Mouse (Mus musculus) ES-CJ7 (cell line): Measurements from ENCODE around the gene Fam49a.
"Not testable (repeated sequence)": the region's sequence is repeated elsewhere in the genome, so short reads cannot be mapped to it uniquely, and the experiment has no call there.

Source experiments
- DNase-seq: peaks from one replicate; pipeline ENCODE4 v3.0.0; 2011; ENCODE audit warnings: low read depth, low spot score

The Fam49a gene

DNA sequence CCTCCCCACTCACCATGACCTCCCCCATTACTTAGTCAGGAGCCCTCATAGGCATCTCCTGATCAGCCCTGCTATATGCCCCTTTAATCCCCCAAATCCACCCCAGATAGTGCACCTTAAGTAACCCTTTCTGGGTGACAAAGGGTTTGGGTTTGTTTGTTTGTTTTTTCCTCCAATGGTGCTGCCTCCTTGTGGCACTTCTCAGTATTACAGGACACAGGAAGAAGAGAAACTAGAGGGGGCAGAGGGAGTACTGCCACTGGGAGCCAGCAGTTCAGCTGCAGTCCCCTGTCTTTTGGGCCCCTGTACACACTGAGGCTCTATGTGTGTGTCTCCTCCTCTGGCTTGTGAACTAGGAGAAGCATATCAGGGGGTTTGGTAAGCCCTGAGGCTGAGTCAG, 51.5 kb downstream of the Fam49a start:
- peak; percentile 66 for DNase-seq

- no peak for DNase-seq
Measured at GRCm38 (mm10) chr12:12313919-12314318, 52.0 kb downstream of the Fam49a start.

GRCm38 (mm10) chr12:12314326-12314725, 52.4 kb downstream of the Fam49a start:
- peak; percentile 24 for DNase-seq

DNA sequence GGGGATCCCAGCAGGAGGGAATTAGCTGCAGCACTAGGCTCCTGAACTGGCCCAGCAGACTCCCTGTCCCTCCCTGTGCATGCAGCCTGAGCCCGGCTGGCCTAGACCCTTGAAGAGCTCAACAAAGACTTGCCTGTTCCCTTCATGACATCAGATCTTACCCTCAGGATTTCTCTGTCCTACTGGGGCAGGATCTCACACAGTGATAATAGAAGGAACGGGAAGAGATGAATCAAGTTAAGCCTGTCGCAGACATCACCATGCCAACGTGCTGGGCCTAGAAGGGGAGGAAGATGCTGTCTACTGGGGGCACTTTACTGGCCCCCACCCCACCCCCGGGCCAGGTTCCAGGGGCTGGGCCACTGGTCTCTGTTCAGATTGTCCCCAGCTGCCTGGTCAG, 53.1 kb downstream of the Fam49a start:
- no peak for DNase-seq

DNA sequence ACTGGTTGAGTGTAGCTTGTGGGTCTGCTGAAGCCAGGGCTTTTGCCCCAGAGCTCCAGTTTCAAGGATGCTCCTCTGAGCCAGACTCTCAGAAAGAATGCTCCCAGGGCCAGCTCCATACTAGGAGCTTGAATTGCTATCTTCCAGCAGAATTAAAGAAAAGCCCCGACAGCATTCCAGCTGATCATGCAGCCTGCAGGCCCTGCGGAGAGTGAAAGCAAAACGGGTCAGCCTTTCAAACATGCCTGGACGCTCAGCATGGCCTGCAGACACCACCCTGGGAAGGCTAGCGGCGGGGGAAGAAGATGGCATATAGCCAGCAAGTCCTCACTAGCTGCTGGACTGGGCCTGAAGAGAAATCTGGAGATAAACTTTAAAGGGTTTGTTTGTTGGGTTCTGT, 55.0 kb downstream of the Fam49a start:
- no peak for DNase-seq

GRCm38 (mm10) chr12:12317606-12318005, 55.7 kb downstream of the Fam49a start:
- no peak for DNase-seq

DNA sequence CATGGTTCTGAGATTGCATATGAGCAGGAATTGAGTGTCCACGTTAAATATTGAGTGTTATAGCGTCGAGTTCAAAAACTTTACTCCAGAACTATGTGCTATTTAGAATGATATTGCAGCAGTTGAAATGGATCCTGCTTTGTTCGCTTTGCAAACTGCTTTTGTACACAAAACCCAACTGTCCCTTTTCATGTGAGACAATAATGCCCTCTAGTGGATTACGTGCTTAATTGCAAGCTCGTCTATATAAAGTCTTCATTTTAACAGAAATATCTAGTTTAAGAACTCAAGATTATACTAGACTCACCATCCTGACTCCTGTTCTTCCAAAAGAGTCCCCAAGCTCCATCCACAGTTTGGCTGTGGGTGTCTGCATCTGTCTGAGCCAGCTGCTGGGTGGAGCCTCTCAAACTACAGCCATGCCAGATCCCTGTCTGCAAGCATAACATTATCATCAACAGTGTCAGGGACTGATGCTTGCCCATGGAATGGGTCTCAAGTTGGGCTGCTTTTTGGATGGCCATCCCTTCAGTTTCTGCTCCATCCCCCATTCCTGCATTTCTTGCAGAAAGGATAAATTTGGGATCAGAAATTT, 56.3 kb downstream of the Fam49a start:
- peak; percentile 63 for DNase-seq

DNA sequence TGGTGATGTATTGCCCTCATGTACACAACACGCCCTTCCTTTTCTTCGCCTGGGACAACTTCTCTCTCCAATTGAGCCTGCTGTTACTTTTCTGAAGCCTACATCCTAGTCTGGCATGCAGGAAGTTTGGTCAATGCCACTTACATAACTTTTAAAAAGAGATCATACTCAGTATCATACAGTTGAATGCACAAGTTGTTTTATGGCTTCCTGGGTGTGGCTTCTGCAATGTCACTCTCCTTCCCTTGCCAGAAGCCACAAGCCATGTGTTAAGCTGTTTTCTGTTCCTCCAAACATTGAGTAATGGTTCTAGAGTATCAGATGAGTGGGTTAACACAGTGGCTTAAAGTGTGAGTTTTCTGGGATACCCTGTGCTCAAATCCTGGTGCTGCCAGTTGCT, 58.8 kb downstream of the Fam49a start:
- DNase-seq: no peak

DNA sequence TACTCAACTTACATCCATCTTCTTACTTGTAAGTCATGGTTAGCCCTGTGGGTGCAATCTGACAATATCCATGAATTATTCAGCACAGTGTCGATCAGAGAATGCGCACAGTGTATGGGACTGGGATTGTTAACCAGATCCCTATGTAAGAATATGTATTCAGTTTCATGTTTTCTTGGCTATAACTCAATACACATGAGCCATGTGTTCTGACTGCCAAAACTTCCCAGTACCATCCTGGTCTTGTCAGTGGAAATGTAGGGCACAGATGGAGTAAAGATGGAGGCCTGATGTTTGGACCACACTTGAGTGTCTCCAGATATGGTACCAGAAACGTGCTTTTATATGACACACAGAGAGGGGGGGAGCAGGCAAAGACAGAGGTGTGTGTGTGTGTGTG, 59.2 kb downstream of the Fam49a start:
- no peak for DNase-seq

GRCm38 (mm10) chr12:12323084-12323483, 61.1 kb downstream of the Fam49a start:
- DNase-seq: no peak

- peak; percentile 81 for DNase-seq
Measured at GRCm38 (mm10) chr12:12323616-12324223, 61.8 kb downstream of the Fam49a start.

DNA sequence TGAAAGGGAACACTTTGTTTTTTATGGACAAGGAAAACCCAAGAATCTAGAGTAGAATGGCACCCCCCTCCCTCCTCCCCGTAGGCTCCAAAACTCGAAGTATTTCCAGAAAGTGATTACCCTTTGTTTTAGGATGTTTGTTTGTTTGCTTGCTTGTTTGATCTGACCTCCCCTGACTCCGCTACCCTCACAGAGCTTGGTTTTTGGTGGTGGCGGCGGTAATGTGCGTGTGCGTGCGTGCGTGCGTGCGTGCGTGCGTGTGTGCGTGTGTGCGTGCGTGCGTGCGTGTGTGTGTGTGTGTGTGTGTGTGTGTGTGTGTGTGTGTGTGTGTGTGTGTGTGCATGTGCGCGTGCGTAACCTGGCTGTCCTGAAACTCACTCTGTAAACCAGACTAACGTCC, 62.3 kb downstream of the Fam49a start:
- DNase-seq: not testable (repeated sequence)

DNA sequence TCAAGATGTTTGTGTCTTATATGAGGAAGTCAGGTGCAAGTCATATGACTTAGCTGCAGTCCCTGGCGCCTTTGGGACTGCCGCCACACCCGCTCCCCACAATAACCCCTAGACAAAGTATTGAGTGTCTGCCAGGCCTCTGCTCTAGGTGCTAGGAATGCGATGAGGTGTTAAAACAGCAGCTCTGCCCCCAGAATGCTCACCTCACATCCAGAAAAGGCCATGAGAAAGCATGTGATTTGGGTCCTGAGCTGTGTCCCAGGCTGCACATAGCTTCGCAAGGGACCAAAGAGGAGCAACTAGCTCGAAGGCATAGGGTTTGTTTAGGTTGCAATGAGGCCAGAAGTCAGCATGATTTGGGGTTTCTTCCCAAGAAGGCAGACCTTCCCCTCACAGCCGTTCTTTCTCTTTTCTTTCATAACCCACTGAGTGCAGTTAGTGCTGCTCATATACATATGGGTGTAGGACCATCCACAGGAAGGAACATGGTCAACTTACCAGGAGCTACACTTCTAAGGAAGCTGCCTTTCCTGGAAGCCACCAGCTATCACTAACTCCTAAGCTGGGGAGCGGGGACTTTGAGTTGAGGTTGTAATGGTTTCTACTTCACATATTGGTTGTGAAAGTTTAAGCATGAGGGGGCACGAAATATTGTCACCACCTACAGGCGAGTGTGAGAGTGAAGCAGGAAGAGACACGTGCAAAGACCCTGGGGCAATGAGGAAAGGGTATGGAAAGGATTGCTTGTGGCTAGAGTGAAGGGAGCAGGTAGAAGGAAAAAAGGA, 71.8 kb downstream of the Fam49a start:
- DNase-seq: no peak

GRCm38 (mm10) chr12:12334486-12334885, 72.5 kb downstream of the Fam49a start:
- no peak for DNase-seq

GRCm38 (mm10) chr12:12335566-12335965, 73.6 kb downstream of the Fam49a start:
- no peak for DNase-seq

DNA sequence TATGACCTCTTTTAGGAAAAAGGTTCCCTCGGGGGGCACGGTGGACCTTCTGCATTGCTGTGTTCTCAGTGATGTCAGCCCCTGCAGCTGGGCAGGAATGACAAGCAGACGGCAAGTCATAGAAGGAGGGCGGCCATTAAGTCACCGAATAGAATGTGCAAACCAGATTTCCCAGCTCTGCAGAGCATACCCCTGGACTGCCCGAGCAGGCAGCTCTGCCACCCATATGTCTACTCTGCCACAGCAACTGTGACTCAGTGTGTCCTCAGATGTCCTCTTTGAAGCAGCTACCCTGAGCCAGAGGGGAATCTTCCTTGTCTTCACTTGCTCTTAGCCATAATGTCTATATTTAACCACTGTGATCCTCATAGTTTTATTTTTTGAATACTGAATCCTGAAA, 75.4 kb downstream of the Fam49a start:
- DNase-seq: no peak

GRCm38 (mm10) chr12:12343320-12343719, 81.4 kb downstream of the Fam49a start:
- DNase-seq: no peak

- DNase-seq: no peak
Measured at GRCm38 (mm10) chr12:12348625-12349024, 86.7 kb downstream of the Fam49a start.

- peak; percentile 30 for DNase-seq
Measured at GRCm38 (mm10) chr12:12349645-12350288, 87.8 kb downstream of the Fam49a start.

DNA sequence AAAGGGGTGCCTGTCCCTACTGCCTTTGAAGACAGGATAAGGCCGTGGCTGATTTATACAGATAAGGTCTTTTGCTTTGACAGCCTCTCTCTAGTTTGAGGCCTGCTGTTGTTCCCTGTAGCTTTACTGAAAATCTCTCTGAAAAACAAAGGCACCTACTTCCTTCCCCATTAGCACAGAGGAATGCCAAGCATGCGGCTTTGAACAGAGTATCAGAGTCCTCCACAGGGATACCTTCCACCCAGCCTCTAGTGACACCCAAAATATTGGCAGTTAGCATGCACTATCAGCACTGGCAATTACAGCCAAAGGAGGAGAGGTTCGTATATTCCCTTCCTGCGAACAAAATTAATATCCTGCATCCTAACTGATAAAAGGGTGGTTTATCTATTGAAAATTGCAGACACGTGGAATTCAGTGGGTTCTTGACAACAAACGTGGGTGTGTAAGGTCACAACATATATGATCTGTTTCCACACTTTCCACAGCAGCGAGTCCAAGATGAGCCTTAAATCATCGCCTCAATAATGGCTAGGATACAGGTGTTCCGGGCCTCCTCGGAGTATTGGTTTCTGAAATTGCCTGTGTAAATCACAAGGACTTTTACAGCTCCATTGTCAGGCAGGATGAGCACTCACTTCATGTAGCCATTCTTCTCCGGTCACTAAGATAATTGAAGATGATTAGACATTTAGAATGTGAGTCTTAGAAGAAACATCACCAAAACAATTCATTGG, 90.0 kb downstream of the Fam49a start:
- no peak for DNase-seq

GRCm38 (mm10) chr12:12354115-12354653, 92.2 kb downstream of the Fam49a start:
- DNase-seq: no peak
